Mouse (Mus musculus) CD4-positive, CD25-positive, alpha-beta regulatory T cell (primary cell): ENCODE data around the gene Ddx54. TPM values are rescaled to one million over a fixed set of nuclear protein-coding genes. Genes with fewer than 3 reads are reported as not detected.

ENCODE experiments used
- polyA plus RNA-seq: library from polyadenylated mRNA; unstranded; fragments of 100-300 nt; shearing (Covaris generic); gene quantifications from one replicate; pipeline ENCODE4 v1.2.1, GENCODE M21; 2017

Ddx54 gene
- 76.0 TPM for polyA plus RNA-seq

DNA sequence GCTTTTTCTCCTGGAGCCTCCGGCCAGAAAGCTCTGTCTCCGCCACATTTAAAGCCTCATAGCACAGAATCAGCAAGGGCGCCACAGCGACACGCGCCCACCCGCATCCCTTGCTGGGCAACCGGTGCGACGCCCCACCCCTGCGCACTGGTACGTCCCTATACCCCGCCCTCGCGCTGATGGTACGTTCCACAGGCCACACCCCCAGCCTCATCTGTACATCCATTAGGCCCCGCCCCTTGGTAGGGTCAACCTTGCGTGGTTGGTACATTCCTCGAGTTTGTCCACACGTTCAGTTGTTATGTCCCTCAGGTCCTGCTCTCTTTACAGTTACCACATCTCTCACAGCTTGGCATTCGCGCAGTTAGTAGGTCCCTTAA is at the start of gene Ddx54, which contains the start of gene Rita1:
Gene Ddx54, plus strand, starts transcription at position 298 of the 380 bp plus-strand sequence.
Gene Rita1, minus strand, starts transcription at position 148 of the 380 bp plus-strand sequence.

GRCm38 (mm10) chr5:120588569-120589094 is 23.9 kb upstream of the Ddx54 start, which contains the start of the genes Tpcn1 and Iqcd:
Gene Tpcn1, minus strand, starts transcription at chr5:120588673.
Gene Iqcd, plus strand, starts transcription at chr5:120589016.

GRCm38 (mm10) chr5:120634131-120634530 is 21.6 kb downstream of the Ddx54 start, which contains the start of gene Cfap73:
Gene Cfap73, minus strand, starts transcription at chr5:120634235.

DNA sequence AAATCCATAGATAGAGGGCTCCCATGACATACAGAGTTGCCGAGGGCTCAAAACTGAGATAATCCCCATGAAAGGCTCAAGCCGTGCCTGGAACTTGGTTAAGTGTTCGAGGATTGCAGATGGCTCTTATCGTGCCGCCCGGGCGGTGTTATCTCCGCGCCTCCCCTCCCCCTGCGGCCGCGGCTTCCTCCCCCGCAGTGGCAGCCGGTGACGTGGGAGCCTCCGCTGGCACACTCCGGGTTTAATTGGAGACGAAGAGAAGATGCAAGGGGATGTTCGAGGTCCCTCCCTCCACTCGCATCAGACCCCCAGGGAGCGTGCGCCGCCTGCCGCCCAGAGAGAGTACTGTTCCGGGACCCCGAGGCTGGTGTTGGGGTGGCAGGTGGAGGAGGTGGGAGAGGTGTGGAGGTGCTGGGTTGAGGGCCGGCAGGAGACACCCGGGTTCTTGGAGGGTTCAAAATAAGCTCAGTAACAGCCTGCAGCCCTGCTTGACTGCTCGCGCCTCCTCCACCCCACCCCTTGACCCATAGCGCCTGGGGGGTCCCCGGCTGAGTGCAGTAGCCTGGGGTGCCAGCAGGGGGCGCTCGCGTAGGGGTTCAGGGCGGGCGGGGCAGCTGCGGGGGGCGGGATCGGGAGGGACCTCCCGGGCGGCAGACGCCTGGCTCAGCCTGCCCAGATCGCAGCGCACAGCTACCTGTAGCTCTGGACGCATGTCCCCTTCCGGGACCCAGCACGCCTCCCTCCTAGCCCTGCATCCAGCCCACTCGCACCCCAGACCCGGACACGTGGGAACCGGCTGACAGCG is 36.2 kb downstream of the Ddx54 start, which contains the start of gene Rasal1:
Gene Rasal1, plus strand, starts transcription at position 244 of the 805 bp plus-strand sequence.

Other genes with a start within 250 kb of the Ddx54 start
- gene Lhx5, start 181.0 kb upstream of the Ddx54 start, polyA plus RNA-seq = not detected
- gene Sdsl, start 139.9 kb upstream of the Ddx54 start, polyA plus RNA-seq = not detected
- gene Sds, start 136.2 kb upstream of the Ddx54 start, polyA plus RNA-seq = 0.24 TPM
- 29.4 TPM for gene Plbd2, start 109.1 kb upstream of the Ddx54 start, polyA plus RNA-seq
- gene Slc8b1, start 101.6 kb upstream of the Ddx54 start, polyA plus RNA-seq = 10.3 TPM
- 25.3 TPM for gene Tpcn1, start 24.1 kb upstream of the Ddx54 start, polyA plus RNA-seq
- 1.6 TPM for gene Iqcd, start 23.7 kb upstream of the Ddx54 start, polyA plus RNA-seq
- 5.1 TPM for gene Rita1, start 150 bp upstream of the Ddx54 start, polyA plus RNA-seq
- not detected for gene Cfap73, start 21.5 kb downstream of the Ddx54 start, polyA plus RNA-seq
- gene Rasal1, start 36.1 kb downstream of the Ddx54 start, polyA plus RNA-seq = 19.2 TPM
- gene Dtx1, start 99.2 kb downstream of the Ddx54 start, polyA plus RNA-seq = 240 TPM
- gene Oas2, start 137.1 kb downstream of the Ddx54 start, polyA plus RNA-seq = 3.6 TPM
- gene Oas3, start 164.9 kb downstream of the Ddx54 start, polyA plus RNA-seq = 12.6 TPM
- gene Oas1e, start 182.8 kb downstream of the Ddx54 start, polyA plus RNA-seq = not detected
- 16.6 TPM for gene Oas1c, start 199.8 kb downstream of the Ddx54 start, polyA plus RNA-seq
- not detected for gene Oas1f, start 234.6 kb downstream of the Ddx54 start, polyA plus RNA-seq
- gene Oas1h, start 248.7 kb downstream of the Ddx54 start, polyA plus RNA-seq = not detected